Mouse (Mus musculus) heart, embryonic 15.5 days (tissue): Measurements from ENCODE around the gene Gmppb. TPM values are rescaled to one million over a fixed set of nuclear protein-coding genes. Genes with fewer than 3 reads are reported as not detected.

Experiments
- microRNA-seq: library from miRNA; unstranded; fragments of <30 nt; microRNA quantifications from one replicate; pipeline ENCODE4, GENCODE M21; 2016
- polyA plus RNA-seq: library from polyadenylated mRNA; unstranded; fragments of >200 nt; fragmentation: Nextera tagmentation; extraction: Ambion mirVana; gene quantifications from 2 replicates; pipeline ENCODE4 v1.2.1, GENCODE M21; 2015

The Gmppb gene
- polyA plus RNA-seq, 1 experiment from 2014 or later: 18.3 TPM

Small RNA genes within 50 kb of the gene (microRNA-seq; reads per million reads assigned to microRNA genes)
- gene Mir7088: not detected

Other genes with a start within 250 kb of the Gmppb start
- gene Rbm6, start 176.0 kb upstream of the Gmppb start, polyA plus RNA-seq: 43.2 and 48.0 TPM in 2 replicates
- gene Mon1a, start 161.1 kb upstream of the Gmppb start, polyA plus RNA-seq: 8.5 and 9.8 TPM in 2 replicates
- 2.1 and 4.1 TPM in 2 replicates for gene Mst1r, start 142.4 kb upstream of the Gmppb start, polyA plus RNA-seq
- gene Actl11, start 120.8 kb upstream of the Gmppb start, polyA plus RNA-seq: not detected in 2 replicates
- 0.20 and 0.77 TPM in 2 replicates for gene Camkv, start 113.6 kb upstream of the Gmppb start, polyA plus RNA-seq
- gene Traip, start 99.1 kb upstream of the Gmppb start, polyA plus RNA-seq: 10.1 and 13.0 TPM in 2 replicates
- gene Uba7, start 73.7 kb upstream of the Gmppb start, polyA plus RNA-seq: 22.6 and 32.8 TPM in 2 replicates
- 2.8 and 4.3 TPM in 2 replicates for gene Gm20661, start 66.2 kb upstream of the Gmppb start, polyA plus RNA-seq
- 35.7 and 46.9 TPM in 2 replicates for gene Inka1, start 63.4 kb upstream of the Gmppb start, polyA plus RNA-seq
- 5.1 and 6.1 TPM in 2 replicates for gene Cdhr4, start 56.7 kb upstream of the Gmppb start, polyA plus RNA-seq
- gene Gm20662, start 52.9 kb upstream of the Gmppb start, polyA plus RNA-seq: 0.19 and 0.65 TPM in 2 replicates
- gene Ip6k1, start 46.7 kb upstream of the Gmppb start, polyA plus RNA-seq: 34.5 and 42.9 TPM in 2 replicates
- gene Amigo3, start 3.9 kb downstream of the Gmppb start, polyA plus RNA-seq: 1.5 and 2.3 TPM in 2 replicates
- gene Mst1, start 31.2 kb downstream of the Gmppb start, polyA plus RNA-seq: 0.81 TPM in 1 of 2 replicates, not detected in the other
- 29.8 and 33.3 TPM in 2 replicates for gene Rnf123, start 34.1 kb downstream of the Gmppb start, polyA plus RNA-seq
- 46.4 and 65.9 TPM in 2 replicates for gene Apeh, start 45.4 kb downstream of the Gmppb start, polyA plus RNA-seq
- 0.13 and 0.84 TPM in 2 replicates for gene Bsn, start 141.1 kb downstream of the Gmppb start, polyA plus RNA-seq
- 128 and 143 TPM in 2 replicates for gene Dag1, start 214.7 kb downstream of the Gmppb start, polyA plus RNA-seq
- gene Nicn1, start 241.2 kb downstream of the Gmppb start, polyA plus RNA-seq: 23.9 and 29.0 TPM in 2 replicates
- gene Amt, start 247.6 kb downstream of the Gmppb start, polyA plus RNA-seq: 8.2 and 9.1 TPM in 2 replicates